In the genomic region with DNA sequence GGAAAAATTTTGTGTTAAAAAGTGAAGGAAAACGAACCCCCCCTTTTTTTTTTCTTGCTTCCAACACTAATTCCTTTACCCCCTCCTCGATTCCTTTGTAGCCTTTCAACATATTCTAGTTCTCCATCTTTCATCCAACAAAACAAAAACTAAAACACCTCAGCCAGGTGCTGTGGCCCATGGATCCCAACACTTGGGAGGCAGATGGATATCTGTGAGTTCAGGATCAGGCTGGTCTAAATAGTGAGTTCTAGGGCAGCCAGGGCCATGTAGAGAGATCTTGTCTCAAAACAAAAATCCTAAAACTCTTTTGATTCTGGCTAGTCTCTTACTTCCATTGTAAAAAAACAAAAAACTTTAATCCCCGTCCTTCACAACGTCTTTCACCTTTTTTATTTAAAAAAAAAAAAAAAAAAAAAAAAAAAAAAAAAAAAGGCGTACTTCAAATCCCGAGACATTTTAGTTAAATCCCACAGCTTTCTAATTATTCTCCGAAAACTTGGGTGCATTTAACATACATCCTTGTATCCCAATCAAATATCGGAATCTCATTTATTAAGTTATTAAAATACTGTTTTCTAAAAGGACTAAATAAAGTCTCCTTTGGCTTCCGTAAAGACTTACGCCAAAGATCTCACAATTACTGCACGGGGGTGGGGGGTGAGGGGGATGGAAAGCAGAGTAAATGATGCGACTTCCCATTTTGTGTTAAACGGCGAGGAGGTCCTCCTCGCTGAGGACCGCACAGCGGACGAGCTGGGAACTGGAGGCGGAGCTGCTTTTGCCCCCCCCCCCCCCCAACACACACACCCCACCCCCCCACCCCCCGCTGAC, we compare ENCODE assay signal across 8 mouse cellular contexts. TPM values are rescaled to one million over a fixed set of nuclear protein-coding genes. Genes with fewer than 3 reads are reported as not detected.
DNase-seq lines count a peak whose midpoint lies in the region; ATAC-seq and TF ChIP-seq lines count a peak whose summit lies in the region.

No protein-coding gene starts in this region.

- ATAC-seq in forebrain, embryonic 12.5 days (ENCODE audit: low FRiP score): no peak; the same call in 1 of the 2 replicates
- ATAC-seq in liver, embryonic 12.5 days: no peak
- no peak; the same call in 1 of the 2 replicates for ATAC-seq in megakaryocyte-erythroid progenitor cell, adult 5-6 weeks (replicated peaks; ENCODE audit: low FRiP score, low TSS enrichment, poor library complexity, severe bottlenecking)

- peak; percentile 84; the same call in 1 of the 2 replicates for TF ChIP-seq POLR2A in CH12.LX (IDR thresholded peaks at IDR 0.05; ENCODE audit: low read depth, low read length)

- peaks cover 25 to 36% of the 10 kb centered on the region in 2 experiments for H3K36me3 ChIP-seq in CH12.LX (replicated peaks in 1 of 2; ENCODE audit: control insufficient read depth in 1 of 2, insufficient read depth in 1 of 2, low read length in 1 of 2)
- H3K36me3 ChIP-seq in forebrain, embryonic 12.5 days (replicated peaks): peaks cover 34% of the 10 kb centered on the region
- H3K36me3 ChIP-seq in liver, embryonic 12.5 days: peaks cover 48% of the 10 kb centered on the region

- peaks cover 7 to 42% of the 10 kb centered on the region in 2 experiments for H3K4me1 ChIP-seq in CH12.LX (ENCODE audit: control insufficient read depth in 1 of 2, insufficient read depth in 2 of 2)
- peaks cover 35% of the 10 kb centered on the region for H3K4me1 ChIP-seq in forebrain, embryonic 12.5 days
- peaks cover 68% of the 10 kb centered on the region for H3K4me1 ChIP-seq in liver, embryonic 12.5 days

- peaks cover 43% of the 10 kb centered on the region for H3K79me2 ChIP-seq in CH12.LX (replicated peaks; ENCODE audit: control insufficient read depth, extremely low read depth, insufficient read depth, poor library complexity, severe bottlenecking)

- H3K27ac ChIP-seq in CH12.LX (ENCODE audit: insufficient read depth, low read depth): no peak overlapping the region
- H3K27ac ChIP-seq in forebrain, embryonic 12.5 days: peak overlapping the region; percentile 61; the same call in 1 of the 2 replicates
- peak overlapping the region; percentile 71 for H3K27ac ChIP-seq in liver, embryonic 12.5 days

- no peak for TF ChIP-seq RAD21 in CH12.LX (IDR thresholded peaks at IDR 0.05; ENCODE audit: low read depth, low read length)

- in situ Hi-C loops in CH12.LX (cut with MboI; ENCODE audit: low pct_ligation_motif_present, low pct_unique_long_range_greater_than_20kb, low sequenced_read_pairs): no loop called here

- peak overlapping the region; percentile 42 to 60 (median 47) for H3K4me3 ChIP-seq in CH12.LX (replicated peaks in 1 of 3; ENCODE audit: low read depth in 2 of 3, low read length in 2 of 3, poor library complexity in 1 of 3)
- peak overlapping the region; percentile 93 for H3K4me3 ChIP-seq in forebrain, embryonic 12.5 days (replicated peaks)
- H3K4me3 ChIP-seq in liver, embryonic 12.5 days: peak overlapping the region; percentile 98

- H3K27me3 ChIP-seq in CH12.LX (replicated peaks): no peaks in the 10 kb centered on the region
- H3K27me3 ChIP-seq in forebrain, embryonic 12.5 days: no peaks in the 10 kb centered on the region
- no peaks in the 10 kb centered on the region for H3K27me3 ChIP-seq in liver, embryonic 12.5 days (replicated peaks)

- no peak for TF ChIP-seq EP300 in CH12.LX (IDR thresholded peaks at IDR 0.05; ENCODE audit: low read length)

- no peak for TF ChIP-seq CTCF in CH12.LX (conservative IDR thresholded peaks at IDR 0.05 in 1 of 2, IDR thresholded peaks at IDR 0.05 in 1 of 2; ENCODE audit: low read depth in 2 of 2, low read length in 2 of 2)

- no peaks in the 10 kb centered on the region for H3K9me3 ChIP-seq in CH12.LX (replicated peaks; ENCODE audit: low read length)
- H3K9me3 ChIP-seq in forebrain, embryonic 12.5 days: no peaks in the 10 kb centered on the region
- no peaks in the 10 kb centered on the region for H3K9me3 ChIP-seq in liver, embryonic 12.5 days (replicated peaks)

- dilution Hi-C loops in CH12.LX (cut with MboI; ENCODE audit: extremely low pct_ligation_motif_present, extremely low pct_unique_long_range_greater_than_20kb, low sequenced_read_pairs): no loop called here

- peak overlapping the region; percentile 80 for H3K4me2 ChIP-seq in CH12.LX (ENCODE audit: insufficient read depth, low read depth, poor library complexity, severe bottlenecking)
- peak overlapping the region; percentile 38 for H3K4me2 ChIP-seq in forebrain, embryonic 12.5 days
- peak overlapping the region; percentile 74 for H3K4me2 ChIP-seq in liver, embryonic 12.5 days

- 11% methylated on average over 20 of the region's 20 CpGs for whole genome bisulfite sequencing in forebrain, embryonic 12.5 days
- 9% methylated on average over 19 of the region's 20 CpGs for WGBS in liver, embryonic 12.5 days (ENCODE audit: insufficient replicate concordance)

- peak; percentile 68 for DNase-seq in heart, adult 11 months
- DNase-seq in heart, adult 18-20 months: no peak
- DNase-seq in CH12.LX (ENCODE audit: extremely low read depth): peak; percentile 26
- DNase-seq in frontal cortex, postnatal 25 days (ENCODE audit: low spot score in 2 of 2): no peak
- DNase-seq in gastrocnemius, postnatal 25 days: no peak

- peak overlapping the region; percentile 81 for H3K9ac ChIP-seq in CH12.LX (ENCODE audit: insufficient read depth, low read depth)
- H3K9ac ChIP-seq in forebrain, embryonic 12.5 days: peak overlapping the region; percentile 90
- H3K9ac ChIP-seq in liver, embryonic 12.5 days: peak overlapping the region; percentile 93

TF ChIP-seq in CH12.LX, 34 proteins besides CTCF, POLR2A, EP300 and RAD21:
- TF ChIP-seq BHLHE40 (IDR thresholded peaks at IDR 0.05; ENCODE audit: low read depth, low read length) (peak; percentile 35; the same call in 1 of the 2 replicates), ZNF384 (IDR thresholded peaks at IDR 0.05; ENCODE audit: low read depth, low read length) (peak; percentile 91), ZKSCAN1 (IDR thresholded peaks at IDR 0.05; ENCODE audit: borderline replicate concordance, low read depth, low read length) (no peak)
TF ChIP-seq in CH12.LX: peak in this region for 2.

RNA-seq across cellular contexts. Expression of a gene that starts 0.6 kb away (rescaled TPM):
- 10 to 100 TPM; 25.3 to 30.1 TPM for total RNA-seq in heart, adult 18-20 months (2021)
- total RNA-seq in CH12.LX (2012; rRNA removed) (41.9 and 62.3 TPM in 2 replicates), CH12.LX (2014; rRNA removed) (65.2 and 72.7 TPM in 2 replicates)
- polyA plus RNA-seq in CH12.LX (2012; ENCODE audit: insufficient read length, low read depth): 121 and 141 TPM in 2 replicates
- 81.4 and 82.7 TPM in 2 replicates for polyA plus RNA-seq in forebrain, embryonic 12.5 days (2016; fragmentation: Nextera tagmentation; extraction: Ambion mirVana)
- polyA plus RNA-seq in liver, embryonic 12.5 days (2016; fragmentation: Nextera tagmentation; extraction: Ambion mirVana): 68.3 and 68.6 TPM in 2 replicates
- total RNA-seq in megakaryocyte-erythroid progenitor cell, adult 5-6 weeks (2014; fragmentation: Nextera tagmentation): 87.8 and 97.9 TPM in 2 replicates
- 179 and 194 TPM in 2 replicates for total RNA-seq in megakaryocyte-erythroid progenitor cell, adult 5-6 weeks (2017)
- 10 to 100 TPM; 17.4 to 21.9 TPM for total RNA-seq in gastrocnemius, postnatal 25 days (2021)

RNA-seq across cellular contexts. Expression of a gene that starts 20.3 kb away (rescaled TPM):
- 1 to 10 TPM; 7.0 to 9.5 TPM for total RNA-seq in heart, adult 18-20 months (2021)
- total RNA-seq in CH12.LX (2012; rRNA removed) (47.4 and 56.9 TPM in 2 replicates), CH12.LX (2014; rRNA removed) (52.0 and 54.6 TPM in 2 replicates)
- polyA plus RNA-seq in CH12.LX (2012; ENCODE audit: insufficient read length, low read depth): 55.9 and 61.2 TPM in 2 replicates
- 10.9 and 11.0 TPM in 2 replicates for polyA plus RNA-seq in forebrain, embryonic 12.5 days (2016; fragmentation: Nextera tagmentation; extraction: Ambion mirVana)
- polyA plus RNA-seq in liver, embryonic 12.5 days (2016; fragmentation: Nextera tagmentation; extraction: Ambion mirVana): 5.5 and 6.8 TPM in 2 replicates
- total RNA-seq in megakaryocyte-erythroid progenitor cell, adult 5-6 weeks (2014; fragmentation: Nextera tagmentation): 0.84 TPM in 1 of 2 replicates, not detected in the other
- not detected in 2 replicates for total RNA-seq in megakaryocyte-erythroid progenitor cell, adult 5-6 weeks (2017)
- total RNA-seq in gastrocnemius, postnatal 25 days (2021): 1 to 10 TPM; 3.4 to 4.4 TPM

RNA-seq across cellular contexts. Expression of a gene that starts 28.3 kb away (rescaled TPM):
- total RNA-seq in heart, adult 18-20 months (2021): 10 to 100 TPM; 42.4 to 72.6 TPM
- total RNA-seq in CH12.LX (2012; rRNA removed) (26.1 and 38.4 TPM in 2 replicates), CH12.LX (2014; rRNA removed) (195 and 214 TPM in 2 replicates)
- 85.4 and 108 TPM in 2 replicates for polyA plus RNA-seq in CH12.LX (2012; ENCODE audit: insufficient read length, low read depth)
- polyA plus RNA-seq in forebrain, embryonic 12.5 days (2016; fragmentation: Nextera tagmentation; extraction: Ambion mirVana): 61.3 and 64.6 TPM in 2 replicates
- 596 and 604 TPM in 2 replicates for polyA plus RNA-seq in liver, embryonic 12.5 days (2016; fragmentation: Nextera tagmentation; extraction: Ambion mirVana)
- 293 and 359 TPM in 2 replicates for total RNA-seq in megakaryocyte-erythroid progenitor cell, adult 5-6 weeks (2014; fragmentation: Nextera tagmentation)
- total RNA-seq in megakaryocyte-erythroid progenitor cell, adult 5-6 weeks (2017): 158 and 161 TPM in 2 replicates
- 10 to 100 TPM; 21.3 to 21.7 TPM for total RNA-seq in gastrocnemius, postnatal 25 days (2021)

Comparison
In these comparisons a context has a peak if more than half of its experiments do, and no peak if none do; other contexts are left out.
1. DNase-seq: peak in heart, adult 11 months (single experiment) and CH12.LX (single experiment); none in heart, adult 18-20 months (0 of 2), frontal cortex, postnatal 25 days (0 of 2) and gastrocnemius, postnatal 25 days (single experiment).
2. H3K4me3 ChIP-seq: peak in every context shown above with its lines; median percentile 98 in liver, embryonic 12.5 days; 93 in forebrain, embryonic 12.5 days; 47 in CH12.LX.
3. RNA of a gene that starts 20.3 kb away (total RNA-seq): 47.4 to 56.9 TPM in CH12.LX; 7.0 to 9.5 TPM in heart, adult 18-20 months, 3.4 to 4.4 TPM in gastrocnemius, postnatal 25 days and 0.84 TPM in megakaryocyte-erythroid progenitor cell, adult 5-6 weeks; every median in the first group is over 4 times any median in the second.
4. Peak in every context shown above with its lines, with median percentiles within 50 percentile points of each other: H3K4me2 ChIP-seq and H3K9ac ChIP-seq.